Mouse (Mus musculus) forebrain, embryonic 11.5 days (tissue): Measurements from ENCODE around the gene Bicd2. TPM values are rescaled to one million over a fixed set of nuclear protein-coding genes. Genes with fewer than 3 reads are reported as not detected.
"Not testable (repeated sequence)": the region's sequence is repeated elsewhere in the genome, so short reads cannot be mapped to it uniquely, and the experiment has no call there.

ENCODE experiments used
- ATAC-seq: fragments of 200-750 bp; cut with Nextera tagmentation; replicated peaks from 2 replicates; pipeline ENCODE4 v1.8.0; 2017; ENCODE audit warnings: moderate TSS enrichment; ENCODE audit not compliant: low FRiP score
- DNase-seq: peaks from one replicate; pipeline ENCODE4 v3.0.0-alpha.2; 2017; ENCODE audit warnings: low spot score
- H3K27ac ChIP-seq: fragments of 300-500 bp; sonication (generic); 2 replicates; pipeline ENCODE4 v1.5.1; 2014; ENCODE audit warnings: low read depth, low read length
- H3K27me3 ChIP-seq: fragments of 300-500 bp; sonication (generic); 2 replicates; pipeline ENCODE4 v1.6.1; 2014; ENCODE audit warnings: mild to moderate bottlenecking, low read length, mixed read lengths; ENCODE audit not compliant: control insufficient read depth, insufficient read depth
- H3K36me3 ChIP-seq: fragments of 300-500 bp; sonication (generic); 2 replicates; pipeline ENCODE4 v1.6.1; 2014; ENCODE audit warnings: mild to moderate bottlenecking, low read length, moderate library complexity, mixed read lengths; ENCODE audit not compliant: control insufficient read depth, insufficient read depth
- H3K4me1 ChIP-seq: fragments of 300-500 bp; sonication (generic); replicated peaks from 2 replicates; pipeline ENCODE4 v1.6.1; 2014; ENCODE audit warnings: low read length, mixed read lengths; ENCODE audit not compliant: control insufficient read depth, insufficient read depth
- H3K4me2 ChIP-seq: fragments of 300-500 bp; sonication (generic); 2 replicates; pipeline ENCODE4 v1.6.1; 2014; ENCODE audit warnings: low read depth, mild to moderate bottlenecking, low read length, moderate library complexity, mixed read lengths; ENCODE audit not compliant: severe bottlenecking
- H3K4me3 ChIP-seq: fragments of 300-500 bp; sonication (generic); 2 replicates; pipeline ENCODE4 v1.5.1; 2014; ENCODE audit warnings: low read depth, low read length
- H3K9ac ChIP-seq: fragments of 300-500 bp; sonication (generic); 2 replicates; pipeline ENCODE4 v1.6.1; 2014; ENCODE audit warnings: low read length
- H3K9me3 ChIP-seq: fragments of 300-500 bp; sonication (generic); 2 replicates; pipeline ENCODE4 v1.6.1; 2016; ENCODE audit warnings: low read length, mixed read lengths; ENCODE audit not compliant: control insufficient read depth
- WGBS: fragments of 180-500 bp; shearing (Covaris S2); extraction: QIAGEN DNeasy Blood & Tissue Kit; methylation state at CpG from one replicate; pipeline ENCODE4 v1.1.7; 2014; 5-methylcytosine and 5-hydroxymethylcytosine counted together
- polyA plus RNA-seq: library from polyadenylated mRNA; unstranded; fragments of >200 nt; fragmentation: Nextera tagmentation; extraction: Ambion mirVana; gene quantifications from 2 replicates; pipeline ENCODE4 v1.2.1, GENCODE M21; 2014

Gene Bicd2
- polyA plus RNA-seq, 1 experiment from 2014 or later: 35.7 TPM

GRCm38 (mm10) chr13:49360906-49361406, 19.6 kb downstream of the Bicd2 start:
- Histone ChIP-seq H3K9me3 (no peaks in the 10 kb centered on the region), H3K36me3 (no peaks in the 10 kb centered on the region), H3K27ac (no peak overlapping the region), H3K4me3 (no peak overlapping the region), H3K9ac (no peak overlapping the region), H3K27me3 (no peaks in the 10 kb centered on the region), H3K4me1 (0 out of 2 replicates have a peak, but pooled peaks cover 2% of the 10 kb centered on the region), H3K4me2 (no peak overlapping the region)
- WGBS: 47% methylated on average over 3 of the region's 3 CpGs
- DNase-seq (no peak), ATAC-seq (no peak)

GRCm38 (mm10) chr13:49362364-49362763, 21.0 kb downstream of the Bicd2 start:
- DNase-seq: no peak
- no peaks in the 10 kb centered on the region for H3K9me3 ChIP-seq
- no peaks in the 10 kb centered on the region for H3K27me3 ChIP-seq
- no peak overlapping the region for H3K27ac ChIP-seq
- H3K4me2 ChIP-seq: no peak overlapping the region
- no peak for ATAC-seq
- WGBS: 71% methylated on average over 7 of the region's 7 CpGs
- H3K4me1 ChIP-seq: 0 out of 2 replicates have a peak, but pooled peaks cover 2% of the 10 kb centered on the region
- no peak overlapping the region for H3K9ac ChIP-seq
- no peak overlapping the region for H3K4me3 ChIP-seq
- no peaks in the 10 kb centered on the region for H3K36me3 ChIP-seq

GRCm38 (mm10) chr13:49362804-49363203, 21.4 kb downstream of the Bicd2 start:
- no peak overlapping the region for H3K27ac ChIP-seq
- H3K9me3 ChIP-seq: no peaks in the 10 kb centered on the region
- no peak overlapping the region for H3K4me3 ChIP-seq
- DNase-seq: no peak
- no peaks in the 10 kb centered on the region for H3K27me3 ChIP-seq
- WGBS: 89% methylated on average over 2 of the region's 2 CpGs
- no peak overlapping the region for H3K4me2 ChIP-seq
- H3K4me1 ChIP-seq: 0 out of 2 replicates have a peak, but pooled peaks cover 2% of the 10 kb centered on the region
- H3K36me3 ChIP-seq: no peaks in the 10 kb centered on the region
- no peak for ATAC-seq
- no peak overlapping the region for H3K9ac ChIP-seq

GRCm38 (mm10) chr13:49364716-49365115, 23.3 kb downstream of the Bicd2 start:
- WGBS: 85% methylated on average over 2 of the region's 2 CpGs
- Histone ChIP-seq H3K4me3 (no peak overlapping the region), H3K27me3 (no peaks in the 10 kb centered on the region), H3K4me1 (0 out of 2 replicates have a peak, but pooled peaks cover 2% of the 10 kb centered on the region), H3K27ac (no peak overlapping the region), H3K36me3 (no peaks in the 10 kb centered on the region), H3K9me3 (no peaks in the 10 kb centered on the region), H3K9ac (no peak overlapping the region), H3K4me2 (no peak overlapping the region)
- ATAC-seq: no peak
- no peak for DNase-seq

GRCm38 (mm10) chr13:49367657-49368440, 26.5 kb downstream of the Bicd2 start:
- no peak overlapping the region for H3K27ac ChIP-seq
- H3K4me2 ChIP-seq: no peak overlapping the region
- DNase-seq: peak; percentile 43
- H3K36me3 ChIP-seq: no peaks in the 10 kb centered on the region
- H3K4me1 ChIP-seq: no peaks in the 10 kb centered on the region
- H3K27me3 ChIP-seq: no peaks in the 10 kb centered on the region
- WGBS: 88% methylated on average over 4 of the region's 4 CpGs
- no peaks in the 10 kb centered on the region for H3K9me3 ChIP-seq
- H3K4me3 ChIP-seq: no peak overlapping the region
- no peak overlapping the region for H3K9ac ChIP-seq
- no peak for ATAC-seq

- ATAC-seq (no peak), DNase-seq (no peak)
- H3K36me3 ChIP-seq: no peaks in the 10 kb centered on the region
- H3K4me2 ChIP-seq: no peak overlapping the region
- no peak overlapping the region for H3K27ac ChIP-seq
- H3K4me3 ChIP-seq: no peak overlapping the region
- H3K9me3 ChIP-seq: no peaks in the 10 kb centered on the region
- no peak overlapping the region for H3K9ac ChIP-seq
- no peaks in the 10 kb centered on the region for H3K4me1 ChIP-seq
- H3K27me3 ChIP-seq: no peaks in the 10 kb centered on the region
- 95% methylated on average over 10 of the region's 10 CpGs for WGBS
Measured at GRCm38 (mm10) chr13:49369404-49369803, 28.0 kb downstream of the Bicd2 start.

- ATAC-seq, H3K36me3 ChIP-seq, H3K4me2 ChIP-seq, H3K4me3 ChIP-seq, H3K27me3 ChIP-seq, H3K27ac ChIP-seq, H3K9ac ChIP-seq, H3K9me3 ChIP-seq, H3K4me1 ChIP-seq, DNase-seq: not testable (repeated sequence)
- WGBS: 86% methylated on average over 6 of the region's 6 CpGs
Measured at GRCm38 (mm10) chr13:49370216-49370615, 28.8 kb downstream of the Bicd2 start.

GRCm38 (mm10) chr13:49370916-49371315, 29.5 kb downstream of the Bicd2 start:
- not testable (repeated sequence) for H3K9ac ChIP-seq, H3K4me1 ChIP-seq, ATAC-seq, H3K4me2 ChIP-seq, H3K9me3 ChIP-seq, H3K27me3 ChIP-seq, H3K27ac ChIP-seq, H3K36me3 ChIP-seq, H3K4me3 ChIP-seq
- WGBS: 86% methylated on average over 5 of the region's 5 CpGs
- peak; percentile 46 for DNase-seq
